Mouse (Mus musculus): ENCODE measurements around the gene H2-Ob. TPM values are rescaled to one million over a fixed set of nuclear protein-coding genes. Genes with fewer than 3 reads are reported as not detected.

The H2-Ob gene
- polyA plus RNA-seq, 1 experiment = 72.2 TPM

- peaks cover 7% of the 10 kb centered on the region; the same call in 1 of the 2 replicates for H3K4me1 ChIP-seq (ENCODE audit: control insufficient read depth, insufficient read depth, low read length)
- WGBS = 33% methylated on average over 5 of the region's 5 CpGs
- H3K4me3 ChIP-seq (replicated peaks; ENCODE audit: control insufficient read depth, low read depth, low read length) = peak within 1 kb of the TSS; percentile 91
- no peak for TF ChIP-seq CTCF (IDR thresholded peaks at IDR 0.05; ENCODE audit: control insufficient read depth, insufficient read depth, low read length)
- no peak for TF ChIP-seq POLR2A (IDR thresholded peaks at IDR 0.05; ENCODE audit: borderline replicate concordance, control insufficient read depth, low read depth, low read length)
- H3K27ac ChIP-seq (ENCODE audit: control insufficient read depth, insufficient read depth, low read depth, low read length, poor library complexity) = peak within 1 kb of the TSS; percentile 92
Observed at GRCm38 (mm10) chr17:34203444-34203843, 35.3 kb upstream of the H2-Ob start, which contains the start of gene Tap2. Tap2 (plus strand) TSS chr17:34203527.

DNA sequence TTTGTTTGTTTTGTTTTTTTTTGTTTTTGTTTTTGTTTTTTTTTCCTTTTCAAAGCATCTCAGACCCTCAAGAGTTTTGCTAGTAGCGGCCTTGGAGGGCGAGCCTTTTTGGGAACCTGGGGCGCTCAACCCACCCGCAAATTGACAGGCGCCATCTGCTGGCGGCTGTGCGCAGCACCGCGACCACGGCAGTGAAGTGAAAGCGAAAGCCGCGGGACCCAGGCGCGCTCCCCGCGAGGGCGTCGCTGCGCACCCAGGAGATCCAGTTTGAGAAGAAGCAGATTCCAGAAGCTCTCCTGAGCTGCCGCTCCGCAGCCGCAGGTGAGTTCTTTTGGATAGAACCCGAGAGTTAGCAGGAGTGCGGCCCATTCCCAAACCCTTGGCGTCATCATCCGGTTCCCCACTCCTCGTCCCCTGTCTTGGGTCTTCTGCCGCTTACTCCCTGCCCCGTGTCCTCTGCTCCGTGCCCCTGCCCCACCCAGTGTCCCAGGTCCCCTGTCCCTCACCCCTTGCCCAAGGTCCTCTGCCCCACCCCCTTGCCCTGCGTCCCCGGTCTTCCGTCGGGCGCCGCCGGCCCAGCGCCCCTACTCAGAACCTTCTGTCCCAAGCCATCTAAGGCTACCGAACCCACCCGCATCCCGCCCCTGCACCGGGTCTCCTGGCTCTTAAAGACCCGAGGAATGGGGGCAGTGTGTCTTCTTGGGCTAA, 34.2 kb upstream of the H2-Ob start:
- 1% methylated on average over 44 of the region's 44 CpGs for WGBS
- Histone ChIP-seq H3K27ac (ENCODE audit: control insufficient read depth, insufficient read depth, low read depth, low read length, poor library complexity) (peak overlapping the region; percentile 92), H3K4me3 (replicated peaks; ENCODE audit: control insufficient read depth, low read depth, low read length) (peak overlapping the region; percentile 91), H3K4me1 (ENCODE audit: control insufficient read depth, insufficient read depth, low read length) (peaks cover 7% of the 10 kb centered on the region; the same call in 1 of the 2 replicates)
- TF ChIP-seq POLR2A (IDR thresholded peaks at IDR 0.05; ENCODE audit: borderline replicate concordance, control insufficient read depth, low read depth, low read length) = peak; percentile 64; the same call in 1 of the 2 replicates
- TF ChIP-seq CTCF (IDR thresholded peaks at IDR 0.05; ENCODE audit: control insufficient read depth, insufficient read depth, low read length) = peak; percentile 92

DNA sequence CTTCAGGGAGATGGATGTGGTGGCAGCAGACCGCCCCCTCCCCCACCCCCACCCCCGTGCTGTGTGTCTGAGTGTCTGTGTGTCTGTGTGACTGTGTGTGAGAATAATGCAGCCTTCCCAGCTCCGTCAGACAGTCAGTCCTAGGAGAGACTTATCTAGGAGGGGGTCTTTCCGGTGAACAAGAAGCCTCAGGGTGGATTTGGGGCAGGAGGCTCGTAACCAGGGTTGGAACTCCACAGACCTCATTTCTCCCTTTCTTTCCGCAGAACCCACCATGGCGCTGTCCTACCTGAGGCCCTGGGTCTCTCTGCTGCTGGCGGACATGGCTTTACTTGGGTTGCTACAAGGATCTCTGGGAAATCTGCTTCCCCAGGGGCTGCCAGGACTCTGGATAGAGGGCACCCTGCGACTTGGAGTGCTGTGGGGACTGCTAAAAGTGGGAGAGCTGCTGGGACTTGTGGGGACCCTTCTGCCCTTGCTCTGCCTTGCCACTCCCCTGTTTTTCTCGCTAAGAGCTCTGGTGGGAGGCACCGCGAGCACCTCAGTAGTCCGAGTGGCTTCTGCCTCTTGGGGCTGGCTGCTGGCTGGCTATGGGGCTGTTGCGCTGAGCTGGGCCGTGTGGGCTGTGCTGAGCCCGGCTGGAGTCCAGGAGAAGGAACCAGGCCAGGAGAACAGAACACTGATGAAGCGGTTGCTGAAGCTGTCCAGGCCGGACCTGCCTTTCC, 33.5 kb upstream of the H2-Ob start:
- peaks cover 7% of the 10 kb centered on the region; the same call in 1 of the 2 replicates for H3K4me1 ChIP-seq (ENCODE audit: control insufficient read depth, insufficient read depth, low read length)
- peak; percentile 36; the same call in 1 of the 2 replicates for TF ChIP-seq POLR2A (IDR thresholded peaks at IDR 0.05; ENCODE audit: borderline replicate concordance, control insufficient read depth, low read depth, low read length)
- TF ChIP-seq CTCF (IDR thresholded peaks at IDR 0.05; ENCODE audit: control insufficient read depth, insufficient read depth, low read length) = peak; percentile 15; the same call in 1 of the 2 replicates

DNA sequence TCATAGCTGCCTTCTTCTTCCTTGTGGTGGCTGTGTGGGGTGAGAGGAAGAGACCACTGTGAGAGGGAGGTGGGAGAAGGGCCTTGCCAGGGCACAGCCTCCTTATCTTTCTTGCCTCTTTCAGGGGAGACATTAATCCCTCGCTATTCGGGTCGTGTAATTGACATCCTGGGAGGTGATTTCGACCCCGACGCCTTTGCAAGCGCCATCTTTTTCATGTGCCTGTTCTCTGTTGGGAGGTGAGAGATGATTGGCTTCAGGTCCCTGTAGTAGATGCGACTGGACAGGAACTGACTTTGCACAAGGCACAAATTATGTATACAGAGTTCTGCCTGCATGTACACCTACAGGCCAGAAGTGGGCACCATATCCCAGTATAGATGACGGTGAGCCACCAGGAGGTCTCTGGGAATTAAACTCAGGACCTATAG, 32.9 kb upstream of the H2-Ob start:
- WGBS = 3% methylated on average over 9 of the region's 9 CpGs
- peak; percentile 55 for TF ChIP-seq CTCF (IDR thresholded peaks at IDR 0.05; ENCODE audit: control insufficient read depth, insufficient read depth, low read length)
- no peak for TF ChIP-seq POLR2A (IDR thresholded peaks at IDR 0.05; ENCODE audit: borderline replicate concordance, control insufficient read depth, low read depth, low read length)
- Histone ChIP-seq H3K4me3 (replicated peaks; ENCODE audit: control insufficient read depth, low read depth, low read length) (peak overlapping the region; percentile 91), H3K27ac (ENCODE audit: control insufficient read depth, insufficient read depth, low read depth, low read length, poor library complexity) (peak overlapping the region; percentile 60), H3K4me1 (ENCODE audit: control insufficient read depth, insufficient read depth, low read length) (peaks cover 13% of the 10 kb centered on the region; the same call in 1 of the 2 replicates)

More for the DNA sequence above, 33.5 kb upstream of the H2-Ob start:
- 2% methylated on average over 18 of the region's 18 CpGs for WGBS
- H3K4me3 ChIP-seq (replicated peaks; ENCODE audit: control insufficient read depth, low read depth, low read length) = peak overlapping the region; percentile 91
- H3K27ac ChIP-seq (ENCODE audit: control insufficient read depth, insufficient read depth, low read depth, low read length, poor library complexity) = peak overlapping the region; percentile 92

- TF ChIP-seq POLR2A (IDR thresholded peaks at IDR 0.05; ENCODE audit: borderline replicate concordance, control insufficient read depth, low read depth, low read length) (no peak), CTCF (IDR thresholded peaks at IDR 0.05; ENCODE audit: control insufficient read depth, insufficient read depth, low read length) (no peak)
- Histone ChIP-seq H3K4me1 (ENCODE audit: control insufficient read depth, insufficient read depth, low read length) (peaks cover 13% of the 10 kb centered on the region; the same call in 1 of the 2 replicates), H3K27ac (ENCODE audit: control insufficient read depth, insufficient read depth, low read depth, low read length, poor library complexity) (no peak overlapping the region), H3K4me3 (replicated peaks; ENCODE audit: control insufficient read depth, low read depth, low read length) (no peak overlapping the region)
- WGBS = 76% methylated on average over 5 of the region's 5 CpGs
Observed at GRCm38 (mm10) chr17:34206731-34207130, 32.0 kb upstream of the H2-Ob start.

DNA sequence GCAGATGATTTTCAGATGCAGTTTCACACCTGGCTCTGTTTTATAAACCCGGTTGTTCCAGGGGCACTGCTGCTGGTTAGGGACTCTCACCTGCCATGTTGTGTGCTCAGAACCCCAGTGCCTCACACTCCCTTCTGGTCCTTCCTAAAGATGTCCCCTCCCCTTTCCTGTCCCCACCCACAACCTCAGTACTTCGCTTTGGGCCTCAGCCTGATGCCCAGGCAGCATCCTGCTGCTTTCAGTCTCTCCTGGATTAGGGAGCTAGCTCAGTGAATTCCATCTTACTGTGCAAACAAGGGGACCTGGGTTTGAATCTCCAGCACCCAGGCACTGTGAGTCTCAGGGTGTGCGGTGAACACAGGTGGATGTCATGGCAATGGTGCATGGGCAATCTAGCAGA, 31.2 kb upstream of the H2-Ob start:
- 50% methylated on average over 3 of the region's 3 CpGs for WGBS
- H3K4me1 ChIP-seq (ENCODE audit: control insufficient read depth, insufficient read depth, low read length) = peaks cover 12% of the 10 kb centered on the region; the same call in 1 of the 2 replicates
- H3K4me3 ChIP-seq (replicated peaks; ENCODE audit: control insufficient read depth, low read depth, low read length) = no peak overlapping the region
- H3K27ac ChIP-seq (ENCODE audit: control insufficient read depth, insufficient read depth, low read depth, low read length, poor library complexity) = no peak overlapping the region
- no peak for TF ChIP-seq POLR2A (IDR thresholded peaks at IDR 0.05; ENCODE audit: borderline replicate concordance, control insufficient read depth, low read depth, low read length)
- TF ChIP-seq CTCF (IDR thresholded peaks at IDR 0.05; ENCODE audit: control insufficient read depth, insufficient read depth, low read length) = no peak

DNA sequence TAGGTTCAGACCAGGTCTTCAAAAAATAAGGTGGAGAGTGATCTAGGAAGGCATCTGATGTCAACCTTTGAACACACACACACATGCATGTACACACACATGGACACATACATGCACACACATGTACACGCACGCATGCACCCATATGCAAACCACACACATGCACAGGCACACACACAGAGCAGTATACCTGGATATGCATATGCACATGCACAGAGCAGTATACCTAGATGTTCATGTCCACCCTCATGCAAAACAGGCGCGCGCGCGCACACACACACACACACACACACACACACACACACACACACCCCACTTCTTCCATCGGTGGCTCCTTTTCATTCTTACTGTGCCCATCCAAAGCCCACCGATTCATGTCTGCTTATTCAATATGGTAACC, 30.8 kb upstream of the H2-Ob start:
- 93% methylated on average over 9 of the region's 9 CpGs for WGBS
- peaks cover 12% of the 10 kb centered on the region; the same call in 1 of the 2 replicates for H3K4me1 ChIP-seq (ENCODE audit: control insufficient read depth, insufficient read depth, low read length)
- no peak for TF ChIP-seq POLR2A (IDR thresholded peaks at IDR 0.05; ENCODE audit: borderline replicate concordance, control insufficient read depth, low read depth, low read length)
- no peak for TF ChIP-seq CTCF (IDR thresholded peaks at IDR 0.05; ENCODE audit: control insufficient read depth, insufficient read depth, low read length)

DNA sequence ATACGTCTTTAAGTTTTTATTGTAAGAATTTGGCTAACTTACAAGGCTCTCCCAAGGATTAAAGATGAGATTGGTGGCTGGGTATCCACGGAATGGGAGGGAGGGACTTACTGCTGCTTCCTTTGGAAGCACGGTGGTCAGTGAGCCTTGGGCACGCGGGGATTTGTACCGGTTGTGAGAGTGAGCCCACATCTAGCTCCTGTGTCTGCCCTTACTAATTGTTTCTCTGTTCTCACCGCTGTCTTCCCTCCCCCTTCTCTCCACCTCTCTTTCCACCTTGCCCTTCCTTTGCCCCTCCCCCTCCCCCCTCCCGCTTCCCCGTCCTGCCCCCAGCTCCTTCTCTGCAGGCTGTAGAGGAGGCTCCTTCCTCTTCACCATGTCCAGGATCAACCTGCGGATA, 30.3 kb upstream of the H2-Ob start:
- Histone ChIP-seq H3K4me3 (replicated peaks; ENCODE audit: control insufficient read depth, low read depth, low read length) (no peak overlapping the region), H3K27ac (ENCODE audit: control insufficient read depth, insufficient read depth, low read depth, low read length, poor library complexity) (no peak overlapping the region), H3K4me1 (ENCODE audit: control insufficient read depth, insufficient read depth, low read length) (peaks cover 12% of the 10 kb centered on the region; the same call in 1 of the 2 replicates)
- 56% methylated on average over 10 of the region's 10 CpGs for WGBS
- TF ChIP-seq CTCF (IDR thresholded peaks at IDR 0.05; ENCODE audit: control insufficient read depth, insufficient read depth, low read length) (no peak), POLR2A (IDR thresholded peaks at IDR 0.05; ENCODE audit: borderline replicate concordance, control insufficient read depth, low read depth, low read length) (no peak)

More for the DNA sequence above, 30.8 kb upstream of the H2-Ob start:
- Histone ChIP-seq H3K27ac (ENCODE audit: control insufficient read depth, insufficient read depth, low read depth, low read length, poor library complexity) (no peak overlapping the region), H3K4me3 (replicated peaks; ENCODE audit: control insufficient read depth, low read depth, low read length) (no peak overlapping the region)

Data from bone marrow, adult 2 months (tissue).